Mouse (Mus musculus) adrenal gland, adult 10 weeks (tissue): ENCODE measurements around the gene Sowahd. TPM values are rescaled to one million over a fixed set of nuclear protein-coding genes. Genes with fewer than 3 reads are reported as not detected.

Source experiments
- polyA plus RNA-seq: library from polyadenylated mRNA; stranded (reverse); fragments of 350-450 nt; fragmentation: Illumina TruSeq; extraction: RNeasy Lipid Tissue Mini Kit (QIAGEN cat#74804); gene quantifications from one replicate; pipeline ENCODE4 v1.2.3, GENCODE M21; 2014; ENCODE audit warnings: low read depth, low replicate concordance

The Sowahd gene
- polyA plus RNA-seq, result not detected

GRCm38 (mm10) chrX:37048066-37048889, at the start of gene Sowahd:
Sowahd (plus strand) TSS chrX:37048845.

GRCm38 (mm10) chrX:37084927-37085660, 36.4 kb downstream of the Sowahd start, which contains the start of gene Rpl39:
Rpl39 (minus strand) TSS chrX:37085402.

Other genes starting within 250 kb of the Sowahd start
- 163 TPM for gene Ube2a, start 174.9 kb upstream of the Sowahd start, polyA plus RNA-seq
- 179 TPM for gene C330007P06Rik, start 174.7 kb upstream of the Sowahd start, polyA plus RNA-seq
- gene Nkrf, start 145.9 kb upstream of the Sowahd start, polyA plus RNA-seq, result 27.5 TPM
- 24.4 TPM for gene Sept6, start 57.1 kb upstream of the Sowahd start, polyA plus RNA-seq
- 763 TPM for gene Rpl39, start 36.6 kb downstream of the Sowahd start, polyA plus RNA-seq
- 76.1 TPM for gene Upf3b, start 61.5 kb downstream of the Sowahd start, polyA plus RNA-seq
- gene Nkap, start 78.0 kb downstream of the Sowahd start, polyA plus RNA-seq, result 115 TPM
- gene Akap14, start 120.0 kb downstream of the Sowahd start, polyA plus RNA-seq, result not detected
- gene Ndufa1, start 142.3 kb downstream of the Sowahd start, polyA plus RNA-seq, result 249 TPM
- 0.52 TPM for gene Rnf113a1, start 142.4 kb downstream of the Sowahd start, polyA plus RNA-seq
- gene Gm9, start 162.2 kb downstream of the Sowahd start, polyA plus RNA-seq, result not detected
- gene Rhox1, start 173.4 kb downstream of the Sowahd start, polyA plus RNA-seq, result not detected
- not detected for gene Rhox2a, start 196.1 kb downstream of the Sowahd start, polyA plus RNA-seq
- not detected for gene Rhox3a, start 201.1 kb downstream of the Sowahd start, polyA plus RNA-seq
- gene Rhox4a, start 216.5 kb downstream of the Sowahd start, polyA plus RNA-seq, result not detected